Mouse (Mus musculus): Measurements from ENCODE around the gene Crtc3.

DNA sequence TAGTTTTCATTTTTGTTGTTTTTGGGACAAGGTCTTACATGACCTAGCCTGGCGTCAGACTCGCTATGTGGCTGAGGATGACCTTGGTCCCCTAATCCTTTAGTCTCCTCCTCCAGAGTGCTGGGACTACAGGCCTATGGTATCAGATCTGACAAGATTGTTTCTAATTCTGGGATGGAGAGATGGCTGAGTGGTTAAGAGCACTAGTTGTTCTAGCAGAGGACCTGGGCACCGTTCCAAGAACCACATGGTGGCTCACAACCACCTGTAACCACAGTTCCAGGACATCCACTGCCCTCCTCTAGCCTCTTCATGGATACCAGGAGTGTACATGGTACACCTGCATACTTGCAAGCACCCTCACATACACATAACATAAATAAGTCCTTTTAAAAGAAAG lies 132.5 kb downstream of the Crtc3 start:
- TF ChIP-seq POLR2A (IDR thresholded peaks at IDR 0.05; ENCODE audit: extremely low read depth, insufficient read depth, low read length) (no peak), CTCF (IDR thresholded peaks at IDR 0.05; ENCODE audit: extremely low read depth, insufficient read depth, low read length) (no peak)
